Mouse (Mus musculus): ENCODE measurements around the gene Slc45a2. TPM values are rescaled to one million over a fixed set of nuclear protein-coding genes. Genes with fewer than 3 reads are reported as not detected.

The Slc45a2 gene
- polyA plus RNA-seq, 1 experiment: not detected

GRCm38 (mm10) chr15:10982064-10982435 lies 18.5 kb upstream of the Slc45a2 start:
- TF ChIP-seq GATA1 (IDR thresholded peaks at IDR 0.05; ENCODE audit: low read length): no peak

- TF ChIP-seq GATA1 (IDR thresholded peaks at IDR 0.05; ENCODE audit: low read length): no peak
Observed at GRCm38 (mm10) chr15:10985756-10986155, 14.8 kb upstream of the Slc45a2 start.

GRCm38 (mm10) chr15:10990411-10990810 lies 10.1 kb upstream of the Slc45a2 start:
- TF ChIP-seq GATA1 (IDR thresholded peaks at IDR 0.05; ENCODE audit: low read length): no peak

DNA sequence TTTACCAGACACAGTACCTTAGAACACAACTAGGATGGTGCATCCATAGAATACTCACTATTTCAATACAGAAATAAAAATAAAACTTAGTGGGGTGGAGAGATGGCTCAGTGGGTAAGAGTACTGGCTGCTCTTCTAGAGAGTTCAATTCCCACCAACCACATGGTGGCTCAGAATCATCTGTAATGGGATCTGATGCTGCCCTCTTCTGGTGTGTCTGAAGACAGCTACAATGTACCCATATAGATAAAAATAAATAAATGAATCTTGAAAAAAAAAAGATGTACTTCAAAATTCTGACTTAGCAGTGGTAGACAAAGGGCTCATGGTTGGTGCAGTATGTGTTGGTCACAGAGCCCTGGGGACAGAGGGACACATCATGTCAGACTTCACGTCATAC lies 9.0 kb upstream of the Slc45a2 start:
- TF ChIP-seq GATA1 (IDR thresholded peaks at IDR 0.05; ENCODE audit: low read length): no peak

DNA sequence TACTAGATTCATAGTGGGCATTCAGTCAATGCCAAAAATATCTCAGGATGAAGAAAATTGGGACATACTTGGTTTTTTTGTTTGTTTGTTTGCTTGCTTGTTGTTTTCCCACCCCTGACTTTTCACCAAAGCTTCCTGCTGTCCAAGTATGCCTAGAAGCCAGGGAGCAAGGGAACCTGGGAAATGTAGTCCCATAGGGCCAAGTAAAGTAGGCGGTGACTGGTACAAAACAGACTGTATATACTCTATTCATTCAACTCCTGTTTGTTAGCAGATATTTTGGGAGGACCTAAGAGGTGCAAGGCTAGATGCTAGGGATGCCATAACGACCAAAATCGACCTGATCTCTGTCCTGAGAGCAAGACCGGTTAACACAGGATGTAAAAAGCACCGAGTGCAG lies 689 bp upstream of the Slc45a2 start:
- no peak for TF ChIP-seq GATA1 (IDR thresholded peaks at IDR 0.05; ENCODE audit: low read length)

- TF ChIP-seq GATA1 (IDR thresholded peaks at IDR 0.05; ENCODE audit: low read length): no peak
Observed at GRCm38 (mm10) chr15:11003791-11004190, 3.3 kb downstream of the Slc45a2 start.

DNA sequence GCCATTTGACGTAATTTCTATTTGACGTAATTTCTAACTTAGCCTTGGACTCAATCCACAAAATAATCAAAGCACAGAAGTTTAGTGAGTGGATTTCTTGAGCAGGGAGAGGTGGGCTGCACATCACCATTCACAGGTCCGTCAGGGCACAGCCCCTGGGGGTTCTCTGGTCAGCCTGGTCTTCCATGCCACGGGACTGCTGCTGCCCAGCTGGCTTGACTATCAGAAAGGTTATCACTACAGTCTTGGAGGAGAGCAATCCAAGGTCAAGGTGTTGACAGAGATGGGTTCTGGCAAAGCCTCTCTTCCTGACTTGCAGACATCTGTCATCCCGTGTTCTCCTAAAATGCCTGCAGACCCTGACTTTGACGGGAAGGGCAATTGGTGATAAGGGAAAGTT lies 4.1 kb downstream of the Slc45a2 start:
- no peak for TF ChIP-seq GATA1 (IDR thresholded peaks at IDR 0.05; ENCODE audit: low read length)

GRCm38 (mm10) chr15:11008756-11009155 lies 8.2 kb downstream of the Slc45a2 start:
- TF ChIP-seq GATA1 (IDR thresholded peaks at IDR 0.05; ENCODE audit: low read length): no peak

DNA sequence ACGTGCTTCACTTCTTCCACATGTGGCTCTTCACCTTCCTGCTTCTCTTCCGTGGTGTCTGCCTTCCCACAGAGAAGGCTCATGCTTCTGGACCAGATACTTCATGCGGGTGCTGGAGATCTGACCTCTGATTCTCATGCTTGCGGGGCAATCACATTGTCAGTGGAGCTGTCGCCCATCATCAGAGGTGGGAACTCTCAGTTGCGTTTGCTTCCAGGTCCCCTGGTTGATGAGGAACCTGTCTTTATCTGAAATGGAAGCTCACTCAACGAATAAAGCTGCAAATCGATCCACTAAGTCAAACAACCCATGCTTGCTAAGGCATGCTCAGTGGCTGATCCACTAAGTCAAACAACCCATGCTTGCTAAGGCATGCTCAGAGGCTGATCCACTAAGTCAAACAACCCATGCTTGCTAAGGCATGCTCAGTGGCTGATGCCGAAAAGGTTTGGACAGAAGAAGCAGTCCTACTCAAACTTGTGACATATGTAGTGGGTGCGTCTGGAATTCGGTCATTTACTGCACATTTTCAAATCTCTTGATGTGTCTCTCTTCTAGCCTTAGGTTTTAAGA lies 10.5 kb downstream of the Slc45a2 start:
- TF ChIP-seq GATA1 (IDR thresholded peaks at IDR 0.05; ENCODE audit: low read length): no peak

DNA sequence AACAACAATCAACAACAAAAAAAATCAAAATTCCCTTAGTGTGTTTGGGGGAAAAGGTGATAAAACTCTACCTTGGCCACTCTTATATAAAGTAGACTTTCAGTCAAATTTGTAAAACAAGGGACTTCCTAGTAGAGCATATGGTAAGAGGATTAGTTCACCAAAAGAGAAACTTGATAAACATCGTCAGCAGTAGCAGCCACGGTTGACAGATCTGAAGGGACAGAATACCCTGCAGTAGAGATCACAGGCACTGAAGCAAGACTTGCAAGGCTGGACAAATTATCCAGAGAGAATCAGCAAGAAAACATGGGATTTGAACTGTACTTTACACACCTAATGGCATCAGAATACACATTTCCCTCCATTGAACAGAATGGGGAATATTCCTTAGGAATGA lies 14.4 kb downstream of the Slc45a2 start:
- TF ChIP-seq GATA1 (IDR thresholded peaks at IDR 0.05; ENCODE audit: low read length): no peak

DNA sequence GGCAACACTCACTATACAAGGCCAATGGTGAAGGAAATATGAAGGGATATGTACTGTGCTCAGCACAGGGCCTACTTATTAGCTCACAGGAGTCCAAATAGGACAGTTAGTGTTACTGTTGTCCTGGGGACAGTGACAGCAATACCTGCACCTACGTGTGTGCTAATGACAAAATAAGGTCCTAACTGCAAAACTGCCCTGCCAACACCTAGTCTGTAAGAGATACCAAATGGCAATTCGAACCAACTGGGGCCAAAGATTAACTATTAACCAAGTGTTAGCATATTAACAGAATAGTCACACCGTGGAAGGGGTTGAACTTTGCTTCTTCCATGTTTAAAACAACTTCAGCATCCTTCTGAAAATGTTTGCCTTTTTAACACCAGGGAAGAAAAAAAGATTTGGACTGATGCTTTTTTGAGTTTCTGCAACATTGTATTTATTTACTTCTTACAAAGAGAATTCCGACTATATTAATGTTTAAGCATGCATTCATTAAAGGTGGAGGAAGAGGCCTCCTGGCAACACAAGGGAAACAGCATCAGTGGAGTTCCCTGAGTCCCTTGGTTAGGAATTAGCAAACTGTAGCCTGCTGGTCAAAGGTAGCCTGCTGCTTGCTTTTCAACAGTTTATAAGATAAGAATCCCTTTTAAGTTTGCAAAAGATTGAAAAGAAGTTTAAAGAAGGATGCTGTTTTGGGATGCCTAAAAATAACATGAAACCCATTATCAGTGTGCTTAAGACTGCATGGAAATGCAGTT lies 26.5 kb downstream of the Slc45a2 start:
- no peak for TF ChIP-seq GATA1 (IDR thresholded peaks at IDR 0.05; ENCODE audit: low read length)

DNA sequence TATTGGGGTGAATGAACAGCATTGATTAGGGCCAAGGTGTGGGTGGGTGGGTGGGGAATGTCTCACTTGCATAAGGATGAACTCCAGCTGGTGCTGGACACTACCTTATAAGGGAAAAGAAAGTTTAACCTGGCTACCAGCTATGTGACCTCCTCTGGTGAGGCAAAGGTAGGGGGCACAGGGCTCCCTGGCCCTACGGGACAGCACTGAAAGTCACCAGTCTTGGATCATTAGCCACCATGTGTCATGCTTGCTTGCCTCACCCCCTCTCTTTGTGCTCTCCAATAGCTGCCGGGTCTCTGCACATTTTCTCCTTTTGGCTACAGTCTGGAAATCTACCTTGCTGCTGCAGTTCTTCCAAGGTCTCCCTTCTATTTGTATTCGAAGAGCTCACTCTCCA lies 29.7 kb downstream of the Slc45a2 start:
- no peak for TF ChIP-seq GATA1 (IDR thresholded peaks at IDR 0.05; ENCODE audit: low read length)

DNA sequence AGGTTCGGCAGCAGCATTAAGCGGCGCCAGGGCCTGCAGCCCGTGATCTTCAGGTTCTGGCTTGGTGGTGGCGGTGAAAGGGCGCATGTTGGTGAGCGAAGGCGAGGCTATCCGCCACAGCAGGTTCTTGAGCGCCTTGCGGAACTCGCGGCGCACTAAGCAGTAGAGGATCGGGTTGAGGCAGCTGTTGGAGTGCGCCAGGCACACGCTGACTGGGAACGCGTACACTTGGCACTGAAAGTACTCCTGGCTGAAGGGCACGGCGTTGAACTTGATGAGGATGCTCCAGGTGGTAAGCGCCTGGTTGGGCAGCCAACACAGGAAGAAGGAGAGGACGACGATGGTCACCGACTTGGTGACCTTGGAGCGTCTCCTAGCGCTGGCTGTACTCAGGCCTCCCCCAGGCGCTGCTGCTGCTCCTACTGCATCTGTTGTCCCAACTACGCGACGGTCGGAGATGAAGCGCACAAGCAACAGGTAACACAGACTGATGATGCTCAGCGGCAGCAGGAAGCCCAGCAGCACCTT lies 35.5 kb downstream of the Slc45a2 start:
- TF ChIP-seq GATA1 (IDR thresholded peaks at IDR 0.05; ENCODE audit: low read length): no peak

- TF ChIP-seq GATA1 (IDR thresholded peaks at IDR 0.05; ENCODE audit: low read length): no peak
Observed at GRCm38 (mm10) chr15:11036535-11037375, 36.2 kb downstream of the Slc45a2 start.

DNA sequence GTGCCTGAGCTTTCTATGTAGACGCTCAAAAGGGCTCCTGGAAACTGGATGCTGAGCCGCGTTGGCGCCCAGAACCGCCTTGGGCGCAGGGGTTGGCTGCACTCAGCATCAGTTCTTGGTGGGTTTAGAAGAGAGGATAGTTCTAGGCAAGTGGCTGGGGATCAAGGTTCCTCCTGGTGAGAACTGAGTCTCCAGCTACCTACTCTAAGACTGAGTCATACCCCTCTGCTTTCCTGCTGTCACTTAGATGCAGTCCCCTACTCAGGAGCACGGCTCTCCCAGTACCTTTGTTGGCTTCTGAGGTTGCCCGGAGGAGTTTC lies 36.8 kb downstream of the Slc45a2 start:
- no peak for TF ChIP-seq GATA1 (IDR thresholded peaks at IDR 0.05; ENCODE audit: low read length)

DNA sequence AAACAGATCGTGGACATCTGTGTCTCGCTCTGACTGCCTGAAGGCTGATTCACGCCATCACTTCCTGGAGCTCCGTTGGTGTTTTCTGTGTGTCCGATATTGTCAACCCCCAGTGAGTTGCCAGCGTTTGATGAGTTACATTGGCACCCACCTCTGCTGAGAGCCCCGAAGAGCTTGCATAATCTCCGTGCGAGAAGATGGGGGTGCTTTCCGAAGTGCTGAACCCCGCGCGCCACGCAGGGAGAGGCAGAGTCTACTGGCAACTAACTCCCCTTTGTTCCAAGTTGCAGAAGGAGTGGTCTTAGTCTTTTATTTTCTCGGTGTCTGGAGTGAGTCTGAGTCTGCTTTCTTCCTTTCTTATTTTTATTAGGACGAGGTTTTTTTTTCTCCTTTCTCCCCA lies 37.2 kb downstream of the Slc45a2 start, which contains the start of gene Rxfp3:
Rxfp3 (minus strand) TSS at position 281 of the 400 bp plus-strand sequence.
- no peak for TF ChIP-seq GATA1 (IDR thresholded peaks at IDR 0.05; ENCODE audit: low read length)
